Mouse (Mus musculus) megakaryocyte, adult 5-6 weeks (primary cell): ENCODE measurements at regions not wholly inside any gene's neighbourhood (a gene's known extent, or its start where the extent isn't known, plus 50 kb on each side); places are given as distances from the start of the nearest gene placed in this dataset.
"Not testable (repeated sequence)": the region's sequence is repeated elsewhere in the genome, so short reads cannot be mapped to it uniquely, and the experiment has no call there.

Experiments
- ATAC-seq: 2 replicates; pipeline ENCODE4 v1.8.0; 2016; ENCODE audit warnings: mild to moderate bottlenecking, inconsistent platforms; ENCODE audit not compliant: poor library complexity, severe bottlenecking

GRCm38 (mm10) chr10:57210701-57211100, 275.5 kb upstream of the Hsf2 start:
- no peak for ATAC-seq

- ATAC-seq, result no peak
These were observed 255.1 kb upstream of the Hsf2 start for GRCm38 (mm10) chr10:57231117-57231516.

GRCm38 (mm10) chr10:57281220-57281619, 205.0 kb upstream of the Hsf2 start:
- no peak for ATAC-seq

GRCm38 (mm10) chr10:57282896-57283295, 203.3 kb upstream of the Hsf2 start:
- no peak for ATAC-seq

GRCm38 (mm10) chr10:57291596-57291995, 194.6 kb upstream of the Hsf2 start:
- no peak for ATAC-seq

GRCm38 (mm10) chr10:57313799-57314198, 172.4 kb upstream of the Hsf2 start:
- ATAC-seq, result no peak

- no peak for ATAC-seq
These were observed 169.1 kb upstream of the Hsf2 start for GRCm38 (mm10) chr10:57317067-57317466.

- ATAC-seq, result no peak
These were observed 167.0 kb upstream of the Hsf2 start for GRCm38 (mm10) chr10:57319171-57319570.

- no peak for ATAC-seq
These were observed 163.3 kb upstream of the Hsf2 start for GRCm38 (mm10) chr10:57322717-57323424.

- no peak for ATAC-seq
These were observed 162.0 kb upstream of the Hsf2 start for GRCm38 (mm10) chr10:57324226-57324625.

GRCm38 (mm10) chr10:57362781-57363180, 123.4 kb upstream of the Hsf2 start:
- ATAC-seq, result not testable (repeated sequence)
